Mouse (Mus musculus) lung, adult 2 months (tissue): Measurements from ENCODE around the gene Gm17416. TPM values are rescaled to one million over a fixed set of nuclear protein-coding genes. Genes with fewer than 3 reads are reported as not detected.

Experiments
- DNase-seq: peaks from one replicate; pipeline ENCODE4 v3.0.0; 2022
- H3K4me1 ChIP-seq: fragments of 200-500 bp; 2 replicates; pipeline ENCODE4 v1.6.1; 2011; ENCODE audit warnings: low read length; ENCODE audit not compliant: control insufficient read depth, insufficient read depth
- H3K4me3 ChIP-seq: fragments of 200-500 bp; replicated peaks from 2 replicates; pipeline ENCODE3; 2011; ENCODE audit warnings: low read depth, mild to moderate bottlenecking, control low read depth, low read length; ENCODE audit errors: extremely low read depth
- CTCF ChIP-seq: fragments of 200-500 bp; IDR thresholded peaks from 2 replicates; pipeline ENCODE4 v1.5.1; 2011; ENCODE audit warnings: mild to moderate bottlenecking, low read length, control low read depth; ENCODE audit not compliant: insufficient read depth
- POLR2A ChIP-seq: fragments of 200-500 bp; IDR thresholded peaks from 2 replicates; pipeline ENCODE4 v1.6.1; 2011; ENCODE audit warnings: low read depth, mild to moderate bottlenecking, control low read depth, low read length, borderline replicate concordance; ENCODE audit errors: extremely low read depth
- WGBS: fragments of 180-500 bp; shearing (Covaris S2); methylation state at CpG from one replicate; pipeline ENCODE4 v1.1.7; 2018; 5-methylcytosine and 5-hydroxymethylcytosine counted together
- polyA plus RNA-seq: library from polyadenylated mRNA; depleted of rRNA; stranded (reverse); fragments of >200 nt; gene quantifications from 2 replicates; pipeline ENCODE4 v1.2.3, GENCODE M21; 2012; rRNA removed

Gene Gm17416
- not detected in 2 replicates for polyA plus RNA-seq

DNA sequence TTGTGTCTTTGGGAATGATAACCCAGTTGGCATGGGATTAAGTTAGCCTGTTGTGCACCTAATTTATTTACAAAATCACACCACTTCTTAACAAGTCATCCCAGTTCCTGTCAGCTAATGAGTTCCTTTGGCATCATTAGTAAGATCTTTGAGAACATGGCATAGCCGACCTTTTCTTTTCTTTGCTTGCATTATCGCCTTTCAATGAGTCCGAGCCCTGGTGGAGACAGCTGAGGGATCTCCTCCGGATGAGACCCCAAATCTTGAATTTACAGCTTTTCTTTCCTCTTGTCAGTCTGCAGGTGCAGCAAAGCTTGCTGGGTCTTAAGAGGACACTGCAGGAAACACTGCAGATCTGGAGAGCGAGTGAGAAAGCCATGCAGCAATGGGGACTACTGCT, at the start of gene Gm17416:
Gm17416 (plus strand) TSS at position 301 of the 400 bp plus-strand sequence.
- Histone ChIP-seq H3K4me1 (no peaks in the 10 kb centered on the region), H3K4me3 (no peak within 1 kb of the TSS)
- DNase-seq = no peak
- 85% methylated on average over 5 of the region's 5 CpGs for WGBS
- no peak for TF ChIP-seq CTCF
- TF ChIP-seq POLR2A = no peak

DNA sequence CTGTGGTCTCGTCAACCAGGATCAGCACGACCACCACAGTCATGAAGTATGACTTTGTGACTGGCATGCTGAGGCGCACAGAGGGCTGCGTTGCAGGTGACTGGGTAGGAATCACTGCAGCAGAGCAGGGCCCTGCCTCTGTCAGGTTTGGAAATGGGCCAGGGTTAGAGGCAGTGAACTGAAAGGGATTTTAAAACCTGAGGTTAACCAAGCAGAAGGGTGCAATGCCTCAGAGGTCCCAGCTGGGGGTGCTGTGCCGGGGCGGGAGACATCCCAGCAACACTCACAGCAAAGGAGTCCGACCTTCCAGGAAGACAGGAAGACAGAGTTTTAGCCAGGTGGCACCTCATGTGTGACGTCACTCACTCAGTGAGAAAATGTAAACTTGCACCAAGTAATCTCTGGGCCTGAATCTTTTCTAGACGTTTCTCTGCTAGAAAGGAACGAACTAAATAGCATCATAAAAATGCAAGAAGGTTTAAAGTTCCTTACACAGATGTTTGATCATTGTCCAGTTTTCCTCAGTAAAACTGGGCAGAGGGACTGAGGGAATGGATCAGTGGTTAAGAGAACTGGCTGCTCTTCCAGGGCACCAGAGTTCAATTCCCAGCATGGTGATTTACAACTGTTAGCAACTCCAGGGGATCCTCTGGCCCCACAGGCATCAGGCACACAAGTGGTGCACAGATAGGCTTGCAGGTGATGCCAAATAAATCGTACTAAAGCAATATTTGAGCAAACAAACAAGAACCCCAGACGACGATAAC, 29.0 kb upstream of the Gm17416 start, which contains the start of gene Defb29:
Defb29 (minus strand) TSS at position 155 of the 767 bp plus-strand sequence.
- TF ChIP-seq POLR2A (no peak), CTCF (no peak)
- 51% methylated on average over 13 of the region's 13 CpGs for WGBS
- no peak for DNase-seq
- H3K4me1 ChIP-seq = no peaks in the 10 kb centered on the region
- H3K4me3 ChIP-seq = no peak within 1 kb of the TSS

DNA sequence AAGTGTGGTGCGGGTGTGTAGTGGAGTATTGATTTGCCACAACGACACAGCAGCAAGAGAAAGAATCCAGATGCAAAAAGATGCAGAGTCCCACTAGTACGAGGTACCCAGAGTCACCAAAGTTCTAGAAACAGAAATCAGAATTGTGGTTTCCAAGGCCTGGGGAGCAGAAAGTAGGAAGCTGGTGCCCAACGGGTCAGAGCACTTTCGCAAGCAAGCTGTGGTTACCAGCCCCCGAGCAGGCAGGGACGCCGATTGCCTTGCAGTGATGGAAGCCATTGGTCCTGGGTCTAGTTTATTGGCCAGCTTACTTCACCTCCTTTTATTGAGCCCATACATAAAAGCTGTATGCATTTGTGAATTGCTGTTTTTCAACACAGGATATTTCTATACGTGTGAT, 27.2 kb upstream of the Gm17416 start:
- no peak for DNase-seq
- 69% methylated on average over 9 of the region's 9 CpGs for WGBS
- TF ChIP-seq CTCF (no peak), POLR2A (no peak)
- Histone ChIP-seq H3K4me1 (no peaks in the 10 kb centered on the region), H3K4me3 (no peak overlapping the region)

DNA sequence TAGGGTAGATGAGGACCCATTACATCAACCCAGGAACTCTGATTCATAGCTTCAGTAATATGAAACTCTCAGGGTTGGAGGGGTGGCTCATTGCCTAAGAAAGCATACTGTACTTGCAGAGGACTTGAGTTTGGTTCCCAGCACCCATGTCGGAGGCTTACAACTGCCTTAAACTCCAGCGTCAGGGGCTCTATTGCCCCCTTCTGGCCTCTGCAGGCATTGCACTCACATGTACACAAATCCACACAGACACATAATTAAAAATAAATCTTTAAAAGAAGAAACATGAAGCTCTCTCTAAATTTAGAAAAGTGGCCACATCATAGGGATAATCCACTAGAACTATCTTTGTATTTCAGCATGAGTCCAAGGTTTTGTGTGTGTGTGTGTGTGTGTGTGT, 26.2 kb upstream of the Gm17416 start:
- 67% methylated on average over 2 of the region's 2 CpGs for WGBS
- TF ChIP-seq CTCF (no peak), POLR2A (no peak)
- no peak for DNase-seq

DNA sequence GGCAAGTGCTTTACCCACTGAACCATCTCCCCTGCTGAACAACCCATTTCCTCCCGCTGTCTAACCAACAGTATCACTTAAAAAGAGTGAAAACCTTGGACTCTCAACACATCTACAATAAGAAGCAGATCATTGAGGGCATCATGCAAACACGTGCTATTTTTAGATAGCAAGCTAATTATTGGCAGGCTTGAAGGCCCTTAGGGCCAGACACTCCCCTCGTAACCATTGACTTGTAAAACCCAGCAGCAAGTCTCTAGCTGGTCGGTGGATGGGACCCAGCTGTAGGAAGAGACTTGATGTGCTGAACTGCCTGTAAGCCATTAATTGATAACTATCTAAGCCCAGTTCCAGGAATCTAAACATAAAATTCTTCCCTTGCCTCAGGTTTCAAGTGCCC, 25.7 kb upstream of the Gm17416 start:
- no peak for TF ChIP-seq POLR2A
- no peak for TF ChIP-seq CTCF
- WGBS = 62% methylated on average over 4 of the region's 4 CpGs

More for the DNA sequence above, 26.2 kb upstream of the Gm17416 start:
- Histone ChIP-seq H3K4me3 (no peak overlapping the region), H3K4me1 (no peaks in the 10 kb centered on the region)

DNA sequence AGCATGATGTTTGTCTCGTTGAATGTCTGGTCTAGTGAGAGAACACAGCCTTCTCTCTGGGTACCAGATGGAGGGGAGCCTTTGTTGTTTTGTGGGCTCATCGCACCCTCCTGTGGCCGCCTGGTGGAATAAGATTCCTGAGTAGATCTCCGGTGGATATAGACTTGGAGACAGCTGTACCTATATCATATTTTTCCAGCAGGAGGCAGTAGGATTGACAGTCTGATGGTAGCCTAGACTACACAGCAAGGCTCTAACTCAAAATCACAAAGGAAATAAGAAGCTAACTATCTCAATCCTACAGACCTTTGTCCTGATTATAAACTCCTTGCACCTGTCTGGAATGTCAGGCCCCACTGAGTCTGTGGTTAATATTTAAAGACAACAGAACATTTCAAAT, 24.4 kb upstream of the Gm17416 start:
- Histone ChIP-seq H3K4me3 (no peak overlapping the region), H3K4me1 (no peaks in the 10 kb centered on the region)
- DNase-seq = no peak
- WGBS = 11% methylated on average over 4 of the region's 4 CpGs
- peak; percentile 26; the same call in 1 of the 2 replicates for TF ChIP-seq CTCF
- no peak for TF ChIP-seq POLR2A

More for the DNA sequence above, 25.7 kb upstream of the Gm17416 start:
- Histone ChIP-seq H3K4me1 (no peaks in the 10 kb centered on the region), H3K4me3 (no peak overlapping the region)
- no peak for DNase-seq

DNA sequence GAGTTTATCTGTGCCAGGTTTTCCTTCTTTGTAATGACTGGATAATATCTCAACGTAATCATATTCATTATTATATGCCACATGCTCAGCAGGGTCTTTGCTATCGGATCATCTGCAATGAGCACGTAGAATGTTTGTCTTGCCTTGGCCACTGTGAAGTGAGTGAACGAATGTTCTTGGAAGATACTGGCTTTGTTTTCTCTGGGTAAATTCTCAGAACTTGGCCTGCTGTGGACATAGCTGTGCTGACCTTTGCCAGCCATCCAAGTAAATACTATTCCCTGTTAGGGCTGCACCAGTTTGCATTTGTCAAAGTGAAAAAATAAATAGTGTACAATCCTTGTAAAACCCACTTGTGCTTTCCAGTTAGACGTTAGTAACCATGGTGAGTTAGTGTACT, 21.0 kb upstream of the Gm17416 start:
- TF ChIP-seq CTCF (no peak), POLR2A (no peak)
- WGBS = 49% methylated on average over 5 of the region's 5 CpGs
- no peaks in the 10 kb centered on the region for H3K4me1 ChIP-seq
- H3K4me3 ChIP-seq = no peak overlapping the region
- DNase-seq = no peak

DNA sequence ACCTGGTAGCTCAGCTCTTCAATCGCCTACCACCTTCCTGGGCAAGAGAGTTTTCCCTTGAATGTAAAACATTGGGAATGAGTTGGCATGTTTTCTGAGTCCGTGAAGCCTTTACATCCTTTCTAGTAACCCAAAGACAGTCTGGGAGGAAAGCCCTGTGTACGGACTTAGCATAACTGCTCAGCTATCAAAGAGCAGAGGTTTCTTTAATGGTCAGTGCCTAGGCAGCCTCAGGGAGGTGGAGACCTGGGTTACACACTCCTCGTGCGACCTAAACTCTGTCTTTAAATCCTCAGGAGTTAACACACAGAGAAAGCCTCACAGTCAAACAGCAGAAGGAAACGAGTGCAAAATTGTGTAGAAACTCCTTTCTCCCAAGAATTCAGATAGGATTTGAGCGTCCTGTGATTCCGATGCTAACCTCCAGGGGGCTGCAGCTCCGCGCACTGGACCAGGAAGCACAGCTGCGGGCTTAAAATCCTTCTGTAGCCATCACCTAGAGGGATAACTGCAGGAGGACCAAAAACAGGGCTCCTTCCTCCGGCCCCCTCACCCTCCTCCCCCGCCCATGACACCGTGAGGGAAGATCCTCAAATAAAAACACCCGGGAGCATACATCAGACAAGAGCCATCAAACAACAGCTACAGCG, 15.2 kb upstream of the Gm17416 start:
- TF ChIP-seq CTCF (peak; percentile 72), POLR2A (no peak)
- peak; percentile 11 for DNase-seq
- Histone ChIP-seq H3K4me3 (no peak overlapping the region), H3K4me1 (no peaks in the 10 kb centered on the region)
- WGBS = 12% methylated on average over 16 of the region's 16 CpGs

DNA sequence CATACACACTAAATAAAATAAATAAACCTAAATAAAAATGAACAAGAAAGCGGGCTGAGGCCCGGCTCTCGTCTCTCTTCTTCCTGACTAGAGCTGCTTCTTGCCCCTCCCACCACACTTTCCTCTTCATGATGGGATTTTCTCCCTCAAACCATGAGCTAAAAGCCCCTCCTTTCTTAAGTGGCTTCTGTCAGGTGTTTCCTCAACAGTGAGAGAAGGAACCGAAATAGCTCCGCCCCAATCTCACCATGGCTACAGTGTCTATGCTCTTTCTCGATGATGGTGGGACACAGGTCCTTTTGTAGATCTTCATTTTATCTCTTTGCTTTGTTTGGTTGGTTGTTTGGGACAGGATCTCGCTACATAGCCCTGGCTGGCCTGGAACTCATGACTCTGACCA, 12.5 kb upstream of the Gm17416 start:
- Histone ChIP-seq H3K4me3 (no peak overlapping the region), H3K4me1 (no peaks in the 10 kb centered on the region)
- TF ChIP-seq POLR2A = no peak
- 67% methylated on average over 7 of the region's 7 CpGs for WGBS
- no peak for DNase-seq

DNA sequence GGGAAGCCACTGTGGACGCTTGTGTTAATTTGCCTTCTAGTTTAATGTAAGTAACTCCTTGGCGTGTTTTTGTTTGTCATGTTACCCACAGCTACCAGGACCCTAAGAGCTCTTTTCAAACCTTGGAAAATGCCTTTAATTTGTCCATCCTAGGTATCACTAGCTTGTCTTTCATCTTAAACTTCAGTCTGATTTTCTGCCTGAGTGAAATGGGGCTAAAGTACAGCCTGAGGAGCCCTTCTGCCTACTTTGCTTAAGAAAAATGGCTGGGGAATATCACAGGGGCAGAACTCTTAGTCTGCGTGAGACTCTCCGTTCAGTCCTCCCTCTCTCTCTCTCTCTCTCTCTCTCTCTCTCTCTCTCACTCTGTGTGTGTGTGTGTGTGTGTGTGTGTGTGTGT, 743 bp downstream of the Gm17416 start:
- no peak for DNase-seq
- WGBS = 77% methylated on average over 4 of the region's 4 CpGs
- no peak for TF ChIP-seq POLR2A
- no peak for TF ChIP-seq CTCF

More for the DNA sequence above, 743 bp downstream of the Gm17416 start:
- H3K4me1 ChIP-seq = no peaks in the 10 kb centered on the region
- no peak overlapping the region for H3K4me3 ChIP-seq
